Mouse (Mus musculus): ENCODE data around the gene R3hdm4.
A peak's percentile ranks its signal among the peaks of the same experiment; 100 is the strongest.

The R3hdm4 gene

DNA sequence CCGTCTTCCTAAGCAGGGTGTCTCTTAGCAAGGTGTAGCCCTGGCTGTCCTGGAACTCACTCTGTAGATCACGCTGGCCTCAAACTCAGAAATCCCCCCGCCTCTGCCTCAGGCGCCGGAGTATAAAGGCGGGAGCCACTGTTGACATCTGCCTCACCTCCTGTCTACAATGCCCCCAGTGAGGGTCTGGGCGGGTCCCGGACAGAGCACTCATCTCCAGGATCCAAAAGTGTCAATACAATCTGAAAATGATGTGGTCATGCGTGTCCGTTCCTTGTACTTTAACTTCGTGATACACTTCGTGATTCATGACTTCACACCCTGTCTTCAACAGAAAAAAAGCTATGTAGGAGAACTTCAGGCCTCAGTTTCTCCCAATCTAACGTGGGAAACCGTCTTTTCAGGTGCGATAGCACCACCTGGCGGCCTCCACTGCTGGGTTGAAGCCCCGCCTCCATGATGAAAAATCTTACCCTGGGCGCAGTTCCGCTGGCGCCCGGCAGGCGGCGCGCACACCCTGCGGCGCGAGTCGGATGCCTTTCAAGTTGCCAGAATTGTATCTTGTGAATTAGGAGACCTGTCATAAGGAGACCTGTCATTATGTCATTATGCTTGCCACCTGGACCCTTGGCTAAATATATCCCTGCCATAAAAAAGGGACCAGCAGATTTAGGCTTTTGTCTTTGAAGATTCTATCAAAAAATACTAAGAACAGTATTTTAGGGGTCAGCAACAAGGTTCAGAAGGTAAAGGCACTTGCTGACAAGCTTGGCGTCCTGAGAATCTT lies 4.2 kb upstream of the R3hdm4 start:
- DNase-seq = peak; percentile 88 to 89

DNA sequence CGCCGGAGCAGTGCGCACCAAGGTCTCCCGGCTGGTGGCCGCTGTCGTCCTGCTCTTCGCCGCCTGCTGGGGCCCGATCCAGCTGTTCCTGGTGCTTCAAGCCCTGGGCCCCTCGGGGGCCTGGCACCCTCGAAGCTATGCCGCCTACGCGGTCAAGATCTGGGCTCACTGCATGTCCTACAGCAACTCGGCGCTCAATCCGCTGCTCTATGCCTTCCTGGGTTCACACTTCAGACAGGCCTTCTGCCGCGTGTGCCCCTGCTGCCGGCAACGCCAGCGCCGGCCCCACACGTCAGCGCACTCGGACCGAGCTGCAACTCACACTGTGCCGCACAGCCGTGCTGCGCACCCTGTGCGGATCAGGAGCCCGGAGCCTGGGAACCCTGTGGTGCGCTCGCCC lies 564 bp upstream of the R3hdm4 start:
- no peak for DNase-seq

DNA sequence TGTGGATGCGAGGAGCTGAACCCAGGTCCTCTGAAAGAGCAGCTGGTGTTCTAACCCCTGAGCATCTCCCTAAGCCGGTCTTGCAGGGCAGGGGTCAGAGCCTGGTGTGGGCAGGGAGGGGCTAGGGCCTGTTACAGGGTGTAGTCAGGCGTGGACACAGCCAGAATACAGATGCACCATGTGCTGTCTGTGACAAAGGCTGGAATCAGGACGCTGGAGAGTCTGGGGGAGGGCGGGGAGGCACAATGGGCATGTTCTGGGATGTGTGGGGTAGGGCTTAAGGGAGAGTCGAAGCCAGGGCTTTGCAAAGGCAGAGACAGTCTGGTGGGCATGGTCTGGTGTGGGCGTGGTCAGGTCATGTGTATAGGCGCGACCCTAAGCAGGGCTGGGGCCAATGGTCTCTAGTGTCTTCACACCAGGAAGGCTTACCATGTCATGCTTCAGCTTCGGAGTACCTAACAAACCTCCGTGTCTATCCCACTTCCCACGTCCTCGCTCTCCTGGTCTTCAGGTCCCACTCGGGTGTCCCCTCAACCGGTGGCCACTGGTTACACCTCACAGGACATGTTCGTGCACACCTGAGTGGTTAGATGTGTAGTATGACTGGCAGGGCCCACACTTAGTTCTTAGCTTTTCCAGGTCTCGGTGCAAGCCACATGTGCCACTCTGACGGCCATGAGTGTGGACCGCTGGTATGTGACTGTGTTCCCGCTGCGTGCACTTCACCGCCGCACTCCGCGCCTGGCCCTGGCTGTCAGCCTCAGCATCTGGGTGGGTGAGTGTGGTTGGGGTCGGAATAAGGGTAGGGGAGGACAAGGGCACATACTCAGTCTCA lies 735 bp downstream of the R3hdm4 start:
- DNase-seq = no peak

DNA sequence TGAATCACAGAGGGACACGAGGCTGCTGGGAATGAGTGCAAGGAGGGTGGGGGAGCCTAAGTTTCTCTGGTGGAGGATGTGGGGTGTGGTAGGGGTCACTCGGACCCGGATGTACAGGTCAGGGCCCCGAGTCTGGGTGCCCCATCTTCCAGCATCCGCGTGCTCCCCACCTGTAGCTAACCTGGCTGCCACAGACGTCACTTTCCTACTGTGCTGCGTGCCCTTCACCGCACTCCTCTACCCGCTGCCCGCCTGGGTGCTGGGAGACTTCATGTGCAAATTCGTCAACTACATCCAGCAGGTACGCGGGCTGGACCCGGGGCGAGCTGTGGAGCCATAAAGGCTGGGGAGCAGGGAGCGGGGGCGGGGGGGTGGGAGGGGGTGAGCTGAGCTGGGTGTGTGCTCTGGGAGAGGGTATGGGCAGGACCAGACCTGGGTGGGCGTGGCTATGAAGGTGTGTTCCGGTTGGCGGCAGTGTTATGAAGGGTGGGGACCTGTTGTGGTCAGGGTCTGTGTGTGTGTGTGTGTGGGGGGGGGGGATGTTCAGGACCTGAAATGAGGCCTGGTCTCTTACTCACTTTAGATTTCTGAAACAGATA lies 1.7 kb downstream of the R3hdm4 start:
- peak in 1 of 2 experiments; percentile 57 for DNase-seq

DNA sequence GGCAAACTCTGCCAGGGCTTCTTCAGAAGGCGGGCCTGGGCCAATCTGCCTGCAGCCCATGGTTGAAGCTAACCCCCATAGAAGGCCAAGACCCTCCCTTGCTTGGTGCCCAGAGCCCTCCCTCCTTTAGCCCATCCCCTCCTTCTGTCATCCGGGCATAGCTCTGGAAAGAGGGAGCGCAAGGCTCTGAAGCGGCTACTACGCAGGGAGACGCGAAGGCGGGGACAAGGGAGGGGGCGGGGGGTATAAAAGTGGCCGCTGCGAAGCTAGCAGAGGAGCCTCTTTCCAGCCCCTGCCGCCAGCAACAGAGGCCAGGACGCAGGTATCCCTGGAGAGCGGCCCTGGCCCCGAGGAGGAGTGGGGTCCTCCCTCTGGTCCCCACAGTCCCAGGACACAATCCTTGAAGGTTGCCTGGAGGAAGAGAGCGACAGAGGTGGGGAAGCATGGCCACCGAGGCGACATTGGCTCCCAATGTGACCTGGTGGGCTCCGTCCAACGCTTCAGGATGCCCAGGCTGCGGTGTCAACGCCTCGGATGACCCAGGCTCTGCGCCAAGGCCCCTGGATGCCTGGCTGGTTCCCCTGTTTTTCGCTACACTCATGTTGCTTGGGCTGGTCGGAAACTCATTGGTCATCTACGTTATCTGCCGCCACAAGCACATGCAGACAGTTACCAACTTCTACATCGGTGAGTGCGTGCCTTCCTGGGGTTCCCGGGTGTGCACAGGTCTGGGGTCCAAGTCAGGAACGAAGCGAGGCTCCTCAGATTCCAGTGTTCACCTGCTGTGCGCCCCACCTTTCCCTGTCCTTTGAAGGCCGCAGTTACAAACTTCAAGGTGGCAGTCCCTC lies 2.6 kb downstream of the R3hdm4 start:
- peak in 1 of 2 experiments; percentile 57 for DNase-seq

DNA sequence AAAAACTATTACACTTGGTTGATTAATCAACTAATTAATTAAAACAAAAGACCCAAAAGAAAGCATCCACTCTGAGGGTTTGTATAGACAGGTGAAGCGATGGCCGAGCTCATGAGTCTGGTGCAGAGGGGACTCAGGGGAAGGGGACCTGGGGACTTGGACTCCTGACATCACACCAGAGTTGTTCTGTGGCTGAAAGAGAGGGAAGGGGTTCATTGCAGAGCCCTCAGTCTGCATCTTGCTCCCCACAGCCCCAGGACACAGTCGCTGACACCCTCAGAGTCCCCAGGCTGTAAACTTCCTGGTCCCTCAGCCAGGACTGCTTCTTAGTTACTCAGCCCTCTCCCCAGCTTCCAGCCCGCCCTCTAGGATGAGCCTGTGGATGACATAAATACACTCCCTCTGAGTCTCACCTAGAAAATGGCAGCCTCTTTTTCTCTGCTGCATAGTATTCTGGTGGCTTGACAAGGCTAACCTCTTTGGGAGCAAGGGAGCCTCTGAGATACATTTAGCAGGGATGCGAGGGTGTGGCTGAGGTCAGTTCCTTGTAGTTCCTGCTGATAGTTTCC lies 3.4 kb downstream of the R3hdm4 start:
- no peak for DNase-seq

DNA sequence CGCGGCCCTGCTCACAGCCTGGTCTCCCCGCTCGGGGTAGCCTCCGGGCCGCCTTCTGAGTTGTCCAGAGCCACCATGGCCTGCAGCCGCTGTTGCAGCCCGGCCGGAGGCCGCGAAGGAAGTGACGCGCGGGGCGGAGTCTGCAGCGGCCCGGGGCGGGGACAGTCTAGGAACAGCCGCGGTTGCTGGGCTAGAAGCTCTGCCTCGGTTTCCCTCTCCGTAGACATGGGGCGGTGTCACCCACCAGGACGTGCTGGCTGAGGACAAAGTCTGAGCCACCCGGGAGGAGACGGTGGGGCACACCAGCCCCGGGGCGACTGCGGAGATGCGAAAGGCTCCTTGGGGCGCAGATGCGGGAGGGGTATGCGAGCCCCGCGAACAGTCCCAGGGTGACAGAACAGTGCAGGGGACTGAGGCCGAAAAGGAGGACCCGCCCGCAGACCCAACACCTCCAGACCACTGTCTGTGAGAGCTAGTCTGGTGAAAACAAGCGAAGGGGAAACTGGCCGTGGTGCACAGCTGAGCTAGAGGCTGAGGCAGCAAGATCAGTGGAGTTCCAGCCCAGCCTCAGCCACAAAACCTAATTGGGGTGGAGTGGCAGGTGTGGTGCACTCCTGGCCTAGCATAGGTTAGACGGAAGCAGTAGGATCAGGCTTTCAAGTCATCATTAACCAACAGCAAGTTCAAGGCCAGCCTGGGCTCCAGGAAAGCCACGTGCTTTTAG lies 4.0 kb downstream of the R3hdm4 start, which contains the start of gene Kiss1r:
Gene Kiss1r (plus strand): TSS at position 164 of the 724 bp plus-strand sequence.
- DNase-seq = peak; percentile 89 to 90

DNA sequence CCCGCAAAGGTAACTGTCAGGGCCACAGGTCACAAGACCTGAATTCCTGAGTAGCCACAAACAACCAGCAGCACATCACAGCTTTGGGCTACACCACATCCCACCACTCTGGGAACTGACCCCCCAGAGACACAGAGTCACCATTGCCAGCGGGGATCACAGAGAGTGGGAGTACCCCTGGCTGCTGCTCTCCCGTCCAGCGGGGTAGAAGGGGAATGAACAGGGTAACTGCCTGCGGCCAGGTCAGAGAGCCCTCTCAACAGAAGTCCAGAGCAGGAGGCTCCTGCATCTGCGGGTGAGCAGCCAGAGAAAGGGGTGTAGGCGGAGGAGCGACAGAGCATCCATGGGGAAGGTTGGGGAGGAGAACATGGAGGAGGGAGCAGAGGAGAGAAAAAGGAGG lies 4.9 kb downstream of the R3hdm4 start:
- no peak for DNase-seq

DNA sequence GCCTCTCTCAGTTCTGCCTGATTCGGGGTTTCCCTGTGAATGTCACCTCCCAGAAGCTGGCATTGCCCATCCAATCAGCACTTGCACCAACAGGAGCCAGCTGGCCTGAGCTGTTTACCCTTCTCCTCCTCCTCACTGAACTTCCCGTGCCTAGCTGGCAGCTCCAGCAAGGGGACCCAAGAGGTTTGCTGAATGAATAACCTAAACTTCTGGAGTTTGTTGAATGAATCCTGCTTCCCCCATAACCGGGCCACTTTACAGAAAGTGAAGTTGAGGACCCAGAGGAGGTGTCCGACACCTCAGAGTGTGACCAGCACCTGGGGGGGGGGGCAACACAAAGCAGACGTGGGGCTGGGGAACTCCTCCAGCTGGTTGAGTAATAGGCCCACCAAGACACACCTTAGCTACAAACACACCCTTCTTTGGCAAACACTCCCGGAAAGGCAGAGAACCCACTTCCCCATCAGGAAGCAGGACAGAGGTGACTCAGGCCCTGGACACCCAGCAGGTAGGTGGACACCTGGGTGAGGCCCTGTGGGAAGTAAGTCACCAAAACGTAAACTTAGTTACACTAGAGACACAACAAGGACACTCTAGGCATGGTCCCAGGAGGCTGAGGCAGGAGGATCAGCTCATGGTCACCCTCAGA lies 5.9 kb downstream of the R3hdm4 start:
- DNase-seq = peak; percentile 68 to 80

DNA sequence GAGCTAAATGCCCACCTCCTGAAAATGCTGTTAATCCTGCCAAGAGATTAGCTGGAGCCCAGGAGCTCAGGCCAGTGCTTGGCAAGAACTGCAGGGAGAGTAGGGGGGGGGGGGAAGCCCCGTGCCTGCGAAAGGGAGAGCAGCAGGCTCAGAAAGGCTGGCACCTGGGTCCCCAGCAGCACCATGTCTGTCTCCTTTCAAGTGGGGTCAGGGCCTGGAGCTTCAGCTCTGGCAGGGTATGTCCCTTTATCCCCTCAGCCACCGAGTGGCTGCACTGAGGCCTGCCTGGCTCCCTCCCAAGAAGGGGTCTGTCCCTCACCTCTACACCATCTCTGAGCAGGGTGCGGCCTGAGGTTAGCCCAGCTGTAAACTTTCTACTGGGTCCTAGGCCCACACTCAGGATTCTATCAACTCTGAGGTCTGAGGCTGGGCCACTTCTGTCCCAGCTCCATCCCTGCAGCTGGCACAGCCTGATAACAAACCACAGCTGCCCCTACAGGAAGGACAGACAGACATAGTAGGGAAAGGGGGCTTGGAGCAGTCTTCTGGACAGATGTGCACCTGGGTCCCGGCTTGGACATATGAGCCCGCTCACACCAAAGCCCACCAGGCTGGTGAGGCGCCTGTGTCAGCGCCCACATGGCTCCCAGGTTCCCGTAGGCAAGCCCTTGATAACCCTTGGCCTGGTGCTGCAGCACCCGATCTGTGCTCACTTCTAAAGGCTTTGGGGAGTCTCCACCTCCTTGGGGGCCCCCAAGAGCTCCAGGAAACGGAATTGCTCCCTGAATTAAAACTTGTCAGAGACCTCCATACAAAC lies 6.7 kb downstream of the R3hdm4 start:
- no peak for DNase-seq

DNA sequence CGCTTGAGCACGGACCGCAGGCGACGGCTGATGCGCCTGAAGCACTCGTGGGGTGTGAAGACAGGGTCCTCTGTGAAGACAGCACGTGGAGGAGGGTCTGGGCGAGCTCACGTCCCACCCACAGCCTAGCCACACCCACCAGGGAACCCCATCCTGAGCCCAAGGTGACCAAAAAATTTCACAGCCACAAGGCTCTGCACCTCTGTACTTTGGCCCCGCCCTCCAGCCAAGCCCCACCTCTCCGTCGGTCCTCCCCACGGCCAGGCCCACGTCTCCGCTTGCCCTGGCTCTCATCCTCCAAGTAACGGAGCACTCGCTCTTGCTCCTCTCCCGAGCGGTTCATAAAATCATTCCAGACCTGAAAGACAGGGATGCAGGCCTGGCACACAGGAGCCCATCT lies 8.6 kb downstream of the R3hdm4 start:
- DNase-seq = no peak

DNA sequence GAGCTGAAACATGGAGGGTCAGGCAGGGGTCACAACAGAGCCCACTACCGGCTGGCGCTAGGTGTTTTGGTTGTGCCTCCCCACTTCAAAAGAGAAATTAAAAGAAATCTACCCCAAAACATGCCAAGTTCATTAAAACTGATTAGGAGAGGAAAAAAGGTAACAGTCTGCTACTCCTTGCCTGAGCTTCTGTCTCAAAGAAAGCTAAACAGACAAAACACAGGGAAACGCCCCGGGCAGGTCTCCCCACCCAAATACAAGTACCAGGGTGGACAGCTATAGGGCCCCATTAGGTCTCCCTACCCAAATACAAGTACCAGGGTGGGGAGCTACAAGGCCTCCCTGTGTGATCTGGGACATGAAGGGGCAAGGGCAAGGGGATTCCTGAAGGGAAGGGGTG lies 10.5 kb downstream of the R3hdm4 start, which contains the start of gene Gm26602:
Gene Gm26602 (plus strand): TSS at position 301 of the 400 bp plus-strand sequence.
- no peak for DNase-seq

DNA sequence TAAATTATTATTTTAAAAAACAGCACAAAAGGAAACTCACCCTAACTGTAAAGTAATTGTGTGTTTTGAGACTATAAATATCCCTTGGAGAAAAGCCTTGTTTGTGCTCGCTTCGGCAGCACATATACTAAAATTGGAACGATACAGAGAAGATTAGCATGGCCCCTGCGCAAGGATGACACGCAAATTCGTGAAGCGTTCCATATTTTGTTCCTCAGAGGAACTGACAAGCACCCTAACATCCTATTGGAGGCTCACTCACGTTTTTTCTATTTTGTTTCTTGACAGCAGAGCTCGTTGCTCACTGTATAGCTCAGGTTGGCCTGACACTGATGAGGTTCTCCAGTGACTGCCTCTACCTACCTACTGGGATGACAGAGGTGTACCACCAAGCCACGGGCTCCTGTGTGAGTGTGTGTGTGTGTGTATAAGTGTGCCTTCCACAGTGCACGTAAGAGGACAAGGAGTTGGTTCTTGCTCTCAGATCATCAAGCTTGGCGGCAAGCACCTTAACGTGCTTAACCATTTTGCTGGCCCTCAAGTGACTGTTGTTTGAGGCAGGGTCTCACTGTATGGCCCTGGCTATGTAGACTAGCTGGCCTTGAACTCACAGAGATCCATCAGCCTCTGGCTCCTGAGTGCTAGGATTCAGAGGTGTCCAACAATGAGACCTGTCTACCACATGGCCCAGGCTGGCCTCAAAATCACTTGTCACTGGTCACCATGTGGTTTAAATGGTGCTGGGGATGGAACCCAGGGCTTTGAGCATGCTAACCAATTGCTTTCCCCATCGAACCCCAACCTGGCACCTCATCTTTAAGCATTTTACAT lies 11.7 kb downstream of the R3hdm4 start:
- no peak for DNase-seq

DNA sequence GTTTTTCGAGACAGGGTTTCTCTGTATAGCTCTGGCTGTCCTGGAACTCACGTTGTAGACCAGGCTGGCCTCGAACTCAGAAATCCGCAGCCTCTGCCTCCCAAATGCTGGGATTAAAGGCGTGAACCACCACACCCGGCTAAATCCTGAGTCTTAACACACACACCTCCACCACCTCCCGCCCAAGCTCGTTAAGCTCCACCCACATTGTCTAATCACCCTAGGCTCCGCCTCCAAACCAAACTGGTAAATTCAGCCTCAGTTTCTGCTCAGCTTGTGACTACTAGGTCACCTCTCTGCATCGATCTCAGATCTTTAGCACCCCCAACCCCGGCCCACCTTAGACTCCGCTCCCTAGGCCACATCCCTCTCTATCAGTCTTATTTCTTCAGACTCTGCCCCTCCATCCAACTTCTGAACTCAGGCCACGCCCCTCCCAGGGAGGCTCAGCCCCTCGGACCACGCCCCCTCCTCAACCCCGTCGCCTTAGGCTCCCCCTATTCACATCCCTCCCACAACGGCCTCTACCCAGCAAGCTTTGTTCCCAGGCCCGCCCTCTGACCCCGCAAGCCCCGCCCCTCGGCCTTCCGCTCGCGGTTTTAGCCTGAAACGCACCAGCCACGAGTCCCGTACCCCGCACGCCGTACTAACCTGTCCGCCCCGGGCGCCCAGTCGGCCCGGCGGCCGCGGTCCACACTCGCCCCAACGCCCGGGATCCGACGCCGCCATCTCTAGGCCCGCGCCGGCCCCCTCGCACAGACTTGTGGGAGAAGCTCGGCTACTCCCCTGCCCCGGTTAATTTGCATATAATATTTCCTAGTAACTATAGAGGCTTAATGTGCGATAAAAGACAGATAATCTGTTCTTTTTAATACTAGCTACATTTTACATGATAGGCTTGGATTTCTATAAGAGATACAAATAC lies 12.6 kb downstream of the R3hdm4 start, which contains the start of gene Med16:
Gene Med16 (minus strand): TSS at position 757 of the 925 bp plus-strand sequence.
- peak; percentile 97 to 98 for DNase-seq

DNA sequence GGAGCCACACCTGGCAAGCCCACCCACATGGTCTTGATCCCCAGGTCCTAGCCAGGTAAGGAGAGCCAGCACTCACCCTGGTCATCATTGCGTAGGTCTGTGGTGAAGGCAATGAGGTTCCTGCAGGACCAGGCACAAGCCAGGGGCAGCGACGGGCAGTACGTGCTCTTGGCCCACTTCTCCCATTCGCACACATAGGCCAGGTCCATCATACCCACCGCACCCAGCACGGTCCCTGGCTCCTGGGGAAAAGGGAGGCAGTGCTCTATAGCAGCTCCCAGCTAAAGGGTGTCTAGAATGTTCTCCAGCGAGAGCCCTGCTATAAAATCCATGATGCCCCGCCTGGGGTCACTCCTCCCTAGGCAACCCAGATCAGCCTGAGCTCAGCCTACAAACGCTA lies 13.6 kb downstream of the R3hdm4 start:
- no peak for DNase-seq

DNA sequence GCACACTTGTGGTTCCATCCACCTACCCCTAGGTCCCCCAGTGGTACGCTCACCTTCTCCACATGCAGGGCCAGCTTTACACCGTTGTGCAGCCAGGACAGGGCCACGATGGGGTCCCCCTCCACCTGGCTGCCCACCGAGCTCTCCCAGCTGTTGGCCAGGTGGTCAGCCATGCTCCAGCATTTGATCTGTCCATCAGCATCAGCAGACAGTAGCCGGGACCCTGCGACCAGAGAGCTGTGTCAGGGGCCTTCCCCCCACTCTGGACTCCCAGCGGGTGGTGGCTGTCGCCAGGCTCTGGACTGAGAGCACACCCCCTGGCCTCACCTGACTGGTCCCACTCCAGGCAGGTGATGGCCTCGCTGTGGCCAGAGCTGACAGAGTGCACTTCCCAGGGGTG lies 14.3 kb downstream of the R3hdm4 start:
- DNase-seq = no peak

DNA sequence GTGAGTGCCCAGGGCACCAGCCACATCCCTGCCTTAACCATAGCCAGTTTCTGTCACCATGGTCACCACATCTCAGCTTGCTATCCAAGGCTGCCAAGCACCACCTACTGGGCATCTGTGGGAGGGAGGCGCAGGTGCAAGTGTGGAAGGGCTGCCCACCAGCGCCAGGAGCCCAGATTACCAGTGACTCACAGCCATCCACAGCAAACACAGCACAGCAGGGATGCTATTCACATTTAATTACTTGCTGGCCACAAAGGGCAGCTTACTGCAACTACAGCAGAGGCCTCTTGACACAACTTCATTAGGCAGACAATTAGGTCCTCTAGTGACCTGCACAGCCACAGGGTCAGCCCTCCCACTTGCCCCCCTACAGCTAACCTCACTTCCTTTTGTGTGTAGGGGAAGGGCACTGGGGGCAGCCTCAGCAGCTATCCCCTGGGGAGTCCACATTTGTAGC lies 20.0 kb downstream of the R3hdm4 start:
- no peak for DNase-seq

All from lung, adult 18-20 months (tissue).